Mouse (Mus musculus) Patski (cell line): ENCODE results near the gene Gm10097. TPM values are rescaled to one million over a fixed set of nuclear protein-coding genes. Genes with fewer than 3 reads are reported as not detected.
A peak's percentile ranks its signal among the peaks of the same experiment; 100 is the strongest.

Experiments used
- ATAC-seq: fragments of 100-300 bp; one replicate; pipeline ENCODE4 v1.8.0; 2021
- CTCF ChIA-PET: fragments of 350-600 bp; sonication (Branson Sonifier 250); formaldehyde crosslinking; loops from one replicate; lab custom pipeline; 2022; ENCODE audit warnings: inconsistent platforms; lab: Charles Lee
- POLR2A ChIA-PET: fragments of 350-600 bp; sonication (Branson Sonifier 250); formaldehyde crosslinking; loops from one replicate; lab custom pipeline; 2022; ENCODE audit warnings: antibody characterized with exemption, inconsistent platforms; lab: Charles Lee
- DNase-seq: peaks from one replicate; pipeline ENCODE4 v3.0.0-alpha.2; 2011; ENCODE audit warnings: low read depth, low spot score
- H3K27me3 ChIP-seq: fragments of 371-371 bp; one replicate; pipeline ENCODE4 v1.5.1; 2021
- CTCF ChIP-seq: fragments of 100-300 bp; IDR thresholded peaks from one replicate; pipeline ENCODE4 v1.5.1; 2021
- in situ Hi-C: fragments of 300-500 bp; cut with MboI; formaldehyde crosslinking; loops from 3 replicates; pipeline ENCODE4 v1.11.1; 2018; ENCODE audit warnings: low pct_unique_long_range_greater_than_20kb, mixed read lengths
- polyA plus RNA-seq: library from polyadenylated mRNA; unstranded; gene quantifications from one replicate; pipeline ENCODE4 v1.2.3, GENCODE M21; 2021

Gm10097 gene
- polyA plus RNA-seq, 1 experiment from 2014 or later, result not detected

DNA sequence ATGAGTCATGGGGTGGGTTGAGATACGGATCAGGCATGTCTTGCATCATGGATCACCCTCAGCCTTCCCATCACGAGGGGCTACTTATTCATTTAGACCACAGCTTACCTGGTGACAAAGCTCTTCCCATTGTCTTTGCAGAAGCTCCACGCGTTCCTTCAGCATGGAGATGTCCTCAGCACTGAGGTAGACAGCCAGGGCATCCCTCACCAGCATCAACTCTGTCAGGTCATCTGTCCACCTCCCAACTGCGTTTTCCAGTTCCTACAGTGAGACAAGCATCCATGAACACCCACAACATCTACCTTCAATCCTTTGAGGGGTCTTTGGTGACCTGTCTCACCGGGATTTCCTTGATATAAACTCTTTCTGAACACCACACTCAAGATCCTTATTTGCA, 14.7 kb downstream of the Gm10097 start:
- CTCF ChIA-PET, result no interaction called here
- POLR2A ChIA-PET, result no interaction called here
- DNase-seq (no peak), ATAC-seq (no peak)
- no peaks in the 10 kb centered on the region for H3K27me3 ChIP-seq
- no peak for TF ChIP-seq CTCF
- in situ Hi-C loops, result no loop called here

DNA sequence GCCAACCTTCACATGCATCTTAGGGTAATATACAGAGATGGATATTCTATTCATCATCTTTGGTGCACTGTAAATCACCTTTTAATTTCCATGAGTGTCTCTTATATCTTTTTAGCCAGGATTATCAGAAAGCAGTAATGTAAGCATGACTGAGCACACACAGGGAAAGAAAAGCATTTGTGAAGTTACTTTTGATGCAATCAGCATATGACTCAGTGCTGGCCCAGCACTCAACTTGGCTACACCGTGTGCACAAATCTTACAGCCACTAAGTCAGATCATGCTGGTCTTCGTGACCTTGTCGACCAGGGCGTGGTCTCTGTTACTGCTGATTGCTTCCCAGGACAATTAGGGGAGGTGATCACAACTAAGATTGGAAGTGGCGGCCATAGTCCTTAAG, 16.8 kb downstream of the Gm10097 start:
- TF ChIP-seq CTCF, result no peak
- ATAC-seq, result peak; percentile 98
- in situ Hi-C loops, result no loop called here
- POLR2A ChIA-PET, result no interaction called here
- CTCF ChIA-PET, result no interaction called here
- H3K27me3 ChIP-seq, result no peaks in the 10 kb centered on the region
- DNase-seq, result peak; percentile 64

DNA sequence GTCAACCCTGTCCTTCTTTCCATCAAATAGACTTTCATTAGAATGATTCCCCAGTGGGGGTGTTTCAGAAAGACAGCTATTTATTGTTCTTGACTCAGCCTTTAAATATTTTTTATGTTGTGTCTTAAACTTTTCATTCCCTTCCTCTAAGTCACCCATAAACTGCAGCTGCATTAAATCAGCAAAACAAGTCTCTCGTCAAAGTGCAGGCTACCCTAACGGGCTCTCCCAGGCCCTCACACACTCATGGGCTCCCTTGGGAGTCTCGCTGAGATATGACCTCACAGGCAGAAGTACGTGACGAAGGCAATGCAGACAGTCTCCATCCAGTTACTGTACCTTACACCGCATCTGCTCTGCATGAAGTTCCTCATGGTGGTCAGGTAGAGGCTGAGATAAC, 17.3 kb downstream of the Gm10097 start:
- H3K27me3 ChIP-seq, result no peaks in the 10 kb centered on the region
- ChIA-PET POLR2A (no interaction called here), CTCF (no interaction called here)
- DNase-seq, result no peak
- no peak for TF ChIP-seq CTCF
- ATAC-seq, result peak; percentile 28
- in situ Hi-C loops, result no loop called here

DNA sequence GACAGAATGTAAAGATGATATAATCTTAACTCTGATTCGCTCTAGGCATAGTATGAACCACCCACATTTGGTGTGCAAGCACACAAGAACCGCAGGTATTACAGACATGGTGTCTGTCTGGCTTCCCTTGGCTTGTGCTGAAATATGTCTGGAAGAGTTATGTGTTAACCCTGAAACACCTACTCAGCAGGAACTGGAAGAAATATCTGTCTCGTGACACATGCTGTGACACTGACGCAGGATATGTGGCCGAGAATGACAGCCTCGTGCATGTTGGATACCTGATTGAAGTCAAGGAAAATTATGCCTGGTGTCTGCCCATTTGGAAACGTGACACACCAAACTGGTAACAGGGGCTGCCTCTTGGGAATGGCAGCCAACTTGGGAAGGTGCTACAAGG, 18.3 kb downstream of the Gm10097 start:
- ChIA-PET CTCF (no interaction called here), POLR2A (no interaction called here)
- H3K27me3 ChIP-seq, result no peaks in the 10 kb centered on the region
- no peak for TF ChIP-seq CTCF
- DNase-seq (no peak), ATAC-seq (no peak)
- in situ Hi-C loops, result no loop called here

DNA sequence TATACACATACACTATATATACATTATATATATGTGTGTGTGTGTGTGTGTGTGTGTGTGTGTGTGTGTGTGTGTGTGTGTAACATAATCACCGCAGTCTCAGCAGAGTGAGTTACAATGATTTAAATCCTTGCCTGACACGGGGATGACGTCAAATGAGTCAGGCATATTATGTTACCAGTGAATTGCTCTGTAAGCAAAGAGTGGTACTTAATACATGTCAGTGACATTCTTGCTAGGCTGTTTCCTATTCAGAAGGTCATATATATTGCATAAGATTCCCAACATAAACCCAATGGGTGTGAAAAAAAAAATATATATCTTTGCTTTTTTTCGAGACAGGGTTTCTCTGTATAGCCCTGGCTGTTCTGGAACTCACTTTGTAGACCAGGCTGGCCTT, 20.1 kb downstream of the Gm10097 start:
- no peak for TF ChIP-seq CTCF
- ChIA-PET CTCF (interaction anchor here (1.2 kb wide), 1 partner anchor 8 kb away, joined by 4 read pairs; no protein-coding TSS in a partner anchor), POLR2A (no interaction called here)
- ATAC-seq (no peak), DNase-seq (no peak)
- in situ Hi-C loops, result no loop called here
- H3K27me3 ChIP-seq, result no peaks in the 10 kb centered on the region

DNA sequence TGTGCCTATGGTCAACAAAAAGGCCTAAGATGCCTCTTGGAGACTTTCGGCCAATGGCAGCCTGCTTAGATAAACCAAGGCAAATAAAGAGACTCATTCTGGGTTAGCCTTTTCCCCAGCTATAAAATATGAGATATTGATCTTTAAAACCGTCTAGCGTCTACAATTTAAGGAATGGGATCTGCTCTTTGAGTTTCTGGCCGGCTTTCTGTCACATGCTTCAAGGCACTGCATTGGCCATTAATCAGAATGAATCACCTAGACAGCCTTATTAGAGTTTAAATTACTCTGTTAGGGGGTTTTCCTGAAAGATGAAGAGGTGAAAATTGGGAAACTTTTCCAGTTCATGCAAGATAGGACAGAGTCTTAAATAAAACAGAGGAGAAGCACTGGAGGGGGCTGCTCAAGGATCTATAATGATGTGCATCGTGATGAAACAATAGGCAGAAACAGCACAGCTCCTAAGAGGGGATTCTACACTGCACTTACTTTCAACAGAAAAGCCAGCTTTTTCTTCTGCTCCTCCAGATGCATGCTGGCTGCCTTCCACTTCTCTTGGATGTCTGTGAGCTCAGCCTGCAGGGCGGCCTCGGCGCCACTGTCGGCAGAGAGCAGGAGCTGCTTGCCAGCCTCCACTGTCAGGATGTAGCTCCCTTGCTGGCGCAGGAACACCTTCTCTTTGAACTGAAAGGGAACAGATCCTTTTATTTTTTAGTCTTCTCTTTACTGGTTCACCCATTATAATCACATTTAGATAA, 28.2 kb downstream of the Gm10097 start:
- POLR2A ChIA-PET, result no interaction called here
- CTCF ChIA-PET, result interaction anchor here (1.4 kb wide), 1 partner anchor 9 kb away, joined by 4 read pairs; no protein-coding TSS in a partner anchor
- DNase-seq, result no peak
- ATAC-seq, result no peak
- no peak for TF ChIP-seq CTCF
- H3K27me3 ChIP-seq, result no peaks in the 10 kb centered on the region
- in situ Hi-C loops, result no loop called here

DNA sequence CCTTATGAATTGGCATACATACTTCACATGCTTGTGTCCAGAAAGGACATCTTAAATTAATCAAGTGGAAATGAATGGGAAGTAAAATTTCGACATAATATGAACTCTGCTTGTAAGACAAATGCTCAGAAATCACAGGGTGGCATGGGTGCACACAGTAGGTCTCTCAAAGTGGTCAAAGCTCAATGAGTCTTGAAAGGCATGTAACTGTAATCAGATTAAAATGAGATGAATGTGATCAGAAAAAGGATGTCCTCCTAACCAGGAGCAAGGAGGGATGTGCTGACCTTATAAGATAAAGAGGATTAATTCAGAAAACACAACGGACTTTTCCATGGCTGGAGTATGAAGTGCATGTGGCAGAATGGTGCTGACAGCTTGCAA, 28.8 kb downstream of the Gm10097 start:
- ChIA-PET CTCF (interaction anchor here (1.4 kb wide), 1 partner anchor 9 kb away, joined by 4 read pairs; no protein-coding TSS in a partner anchor), POLR2A (no interaction called here)
- ATAC-seq (no peak), DNase-seq (no peak)
- in situ Hi-C loops, result no loop called here
- no peaks in the 10 kb centered on the region for H3K27me3 ChIP-seq
- no peak for TF ChIP-seq CTCF

DNA sequence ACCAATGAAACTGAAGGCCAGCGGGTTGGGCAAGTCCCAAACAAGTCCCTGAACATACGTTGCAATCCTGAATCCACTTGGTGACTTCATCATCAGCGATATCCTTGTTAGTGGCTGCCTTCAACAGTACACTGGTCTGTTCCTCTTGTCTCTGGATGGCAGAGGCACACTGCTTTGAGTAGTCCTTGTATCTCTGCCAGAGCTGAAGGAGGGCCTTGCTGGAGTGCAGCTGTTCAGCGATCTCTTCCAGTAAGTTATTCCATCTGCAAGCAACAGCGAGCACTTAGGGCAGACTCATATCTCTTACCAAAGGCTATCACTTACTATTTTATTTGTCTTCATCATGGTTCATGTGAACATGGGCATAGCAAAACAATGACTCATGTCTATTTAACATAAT, 41.8 kb downstream of the Gm10097 start:
- POLR2A ChIA-PET, result no interaction called here
- ATAC-seq (peak; percentile 57), DNase-seq (no peak)
- CTCF ChIA-PET, result interaction anchor here (1.5 kb wide), 1 partner anchor 10 kb away, joined by 3 read pairs; no protein-coding TSS in a partner anchor
- H3K27me3 ChIP-seq, result no peaks in the 10 kb centered on the region
- TF ChIP-seq CTCF, result no peak
- in situ Hi-C loops, result no loop called here

DNA sequence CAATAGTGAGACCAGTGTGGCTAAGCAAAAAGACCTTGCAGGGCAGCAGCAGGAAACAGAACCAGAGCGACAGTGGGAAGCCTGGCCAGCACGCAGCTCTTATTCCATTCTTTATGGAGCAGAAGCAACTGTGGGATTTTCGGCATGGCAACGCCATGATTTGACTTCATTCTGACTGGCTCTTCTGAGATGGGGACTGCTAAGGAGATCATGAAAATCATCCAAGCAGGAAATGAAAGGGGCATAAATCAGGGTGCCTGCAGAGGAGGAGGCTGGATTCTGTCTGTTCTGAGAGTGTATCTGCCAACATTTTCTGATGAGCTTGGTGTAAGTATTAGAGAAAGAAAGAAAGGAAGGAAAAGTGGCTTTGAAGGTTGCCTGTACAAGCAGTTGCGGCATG, 47.2 kb downstream of the Gm10097 start:
- no peak for ATAC-seq
- in situ Hi-C loops, result no loop called here

DNA sequence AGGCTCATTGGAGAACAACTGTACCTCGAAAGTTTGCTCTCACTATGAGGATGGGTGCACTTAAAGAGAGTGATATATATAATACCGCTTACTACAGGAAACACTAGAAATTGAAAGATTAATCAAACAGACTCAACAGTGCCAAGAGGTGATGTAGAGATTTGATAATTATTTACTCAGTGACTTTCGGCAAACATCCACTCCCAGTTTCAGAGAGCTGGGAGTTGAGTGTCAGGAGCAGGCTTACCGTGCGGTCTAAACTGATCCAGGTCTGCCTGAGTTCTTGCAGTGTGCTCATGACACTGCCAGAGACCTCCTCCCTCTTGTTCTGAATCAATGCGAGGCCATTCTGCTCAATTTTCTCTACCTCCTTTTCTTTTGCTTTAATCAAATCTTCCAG, 47.7 kb downstream of the Gm10097 start:
- no peak for TF ChIP-seq CTCF
- in situ Hi-C loops, result no loop called here
- ChIA-PET CTCF (no interaction called here), POLR2A (no interaction called here)
- H3K27me3 ChIP-seq, result no peaks in the 10 kb centered on the region
- DNase-seq (no peak), ATAC-seq (no peak)

More for the DNA sequence above, 47.2 kb downstream of the Gm10097 start:
- CTCF ChIA-PET, result no interaction called here
- DNase-seq, result no peak
- H3K27me3 ChIP-seq, result no peaks in the 10 kb centered on the region
- TF ChIP-seq CTCF, result no peak
- POLR2A ChIA-PET, result no interaction called here
